Mouse (Mus musculus): ENCODE data around the gene Slk. TPM values are rescaled to one million over a fixed set of nuclear protein-coding genes. Genes with fewer than 3 reads are reported as not detected.

Gene Slk
- polyA plus RNA-seq, 1 experiment from 2014 or later = 10.4 TPM

GRCm38 (mm10) chr19:47548432-47549076, 30.9 kb upstream of the Slk start:
- H3K27ac ChIP-seq (replicated peaks) = no peak overlapping the region
- H3K4me1 ChIP-seq = no peaks in the 10 kb centered on the region
- ATAC-seq (ENCODE audit: insufficient number of reproducible peaks, low FRiP score, low TSS enrichment, low read depth) = no peak
- H3K4me3 ChIP-seq (replicated peaks) = no peak overlapping the region
- no peaks in the 10 kb centered on the region for H3K36me3 ChIP-seq
- no peaks in the 10 kb centered on the region for H3K27me3 ChIP-seq
- no peak overlapping the region for H3K9ac ChIP-seq
- 81% methylated on average over 11 of the region's 11 CpGs for WGBS
- H3K9me3 ChIP-seq (replicated peaks) = no peaks in the 10 kb centered on the region
- H3K4me2 ChIP-seq (replicated peaks) = no peak overlapping the region

GRCm38 (mm10) chr19:47549174-47549573, 30.3 kb upstream of the Slk start:
- Histone ChIP-seq H3K36me3 (no peaks in the 10 kb centered on the region), H3K9me3 (replicated peaks) (no peaks in the 10 kb centered on the region), H3K4me3 (replicated peaks) (no peak overlapping the region), H3K27ac (replicated peaks) (no peak overlapping the region), H3K4me2 (replicated peaks) (no peak overlapping the region), H3K4me1 (no peaks in the 10 kb centered on the region), H3K9ac (no peak overlapping the region), H3K27me3 (no peaks in the 10 kb centered on the region)
- no peak for ATAC-seq (ENCODE audit: insufficient number of reproducible peaks, low FRiP score, low TSS enrichment, low read depth)
- WGBS = 76% methylated on average over 9 of the region's 9 CpGs

- Histone ChIP-seq H3K4me1 (no peaks in the 10 kb centered on the region), H3K27ac (replicated peaks) (no peak overlapping the region), H3K9me3 (replicated peaks) (no peaks in the 10 kb centered on the region), H3K4me3 (replicated peaks) (no peak overlapping the region), H3K9ac (no peak overlapping the region), H3K27me3 (no peaks in the 10 kb centered on the region), H3K36me3 (no peaks in the 10 kb centered on the region), H3K4me2 (replicated peaks) (no peak overlapping the region)
- no peak for ATAC-seq (ENCODE audit: insufficient number of reproducible peaks, low FRiP score, low TSS enrichment, low read depth)
- 78% methylated on average over 4 of the region's 4 CpGs for WGBS
Observed at GRCm38 (mm10) chr19:47549584-47549983, 29.9 kb upstream of the Slk start.

- Histone ChIP-seq H3K4me2 (replicated peaks) (no peak overlapping the region), H3K27ac (replicated peaks) (no peak overlapping the region), H3K4me3 (replicated peaks) (no peak overlapping the region), H3K9me3 (replicated peaks) (no peaks in the 10 kb centered on the region), H3K4me1 (0 out of 2 replicates have a peak, but pooled peaks cover 8% of the 10 kb centered on the region), H3K36me3 (no peaks in the 10 kb centered on the region), H3K9ac (no peak overlapping the region), H3K27me3 (no peaks in the 10 kb centered on the region)
- 62% methylated on average over 5 of the region's 5 CpGs for WGBS
- no peak for ATAC-seq (ENCODE audit: insufficient number of reproducible peaks, low FRiP score, low TSS enrichment, low read depth)
Observed at GRCm38 (mm10) chr19:47559145-47559544, 20.3 kb upstream of the Slk start.

- no peak overlapping the region for H3K9ac ChIP-seq
- no peaks in the 10 kb centered on the region for H3K9me3 ChIP-seq (replicated peaks)
- WGBS = 48% methylated on average over 14 of the region's 14 CpGs
- ATAC-seq (ENCODE audit: insufficient number of reproducible peaks, low FRiP score, low TSS enrichment, low read depth) = no peak
- no peaks in the 10 kb centered on the region for H3K36me3 ChIP-seq
- H3K4me3 ChIP-seq (replicated peaks) = no peak overlapping the region
- H3K4me1 ChIP-seq = 0 out of 2 replicates have a peak, but pooled peaks cover 8% of the 10 kb centered on the region
- H3K27ac ChIP-seq (replicated peaks) = no peak overlapping the region
- no peaks in the 10 kb centered on the region for H3K27me3 ChIP-seq
- H3K4me2 ChIP-seq (replicated peaks) = no peak overlapping the region
Observed at GRCm38 (mm10) chr19:47559751-47560512, 19.5 kb upstream of the Slk start.

- Histone ChIP-seq H3K27me3 (no peaks in the 10 kb centered on the region), H3K4me1 (0 out of 2 replicates have a peak, but pooled peaks cover 8% of the 10 kb centered on the region), H3K4me2 (replicated peaks) (no peak overlapping the region), H3K9me3 (replicated peaks) (no peaks in the 10 kb centered on the region), H3K4me3 (replicated peaks) (no peak overlapping the region), H3K27ac (replicated peaks) (no peak overlapping the region), H3K9ac (no peak overlapping the region), H3K36me3 (no peaks in the 10 kb centered on the region)
- no peak for ATAC-seq (ENCODE audit: insufficient number of reproducible peaks, low FRiP score, low TSS enrichment, low read depth)
- WGBS = 85% methylated on average over 12 of the region's 12 CpGs
Observed at GRCm38 (mm10) chr19:47560544-47561161, 18.8 kb upstream of the Slk start.

GRCm38 (mm10) chr19:47561996-47562441, 17.5 kb upstream of the Slk start:
- ATAC-seq (ENCODE audit: insufficient number of reproducible peaks, low FRiP score, low TSS enrichment, low read depth) = no peak
- Histone ChIP-seq H3K9ac (no peak overlapping the region), H3K9me3 (replicated peaks) (no peaks in the 10 kb centered on the region), H3K4me1 (0 out of 2 replicates have a peak, but pooled peaks cover 8% of the 10 kb centered on the region), H3K27me3 (no peaks in the 10 kb centered on the region), H3K4me3 (replicated peaks) (no peak overlapping the region), H3K27ac (replicated peaks) (no peak overlapping the region), H3K36me3 (no peaks in the 10 kb centered on the region), H3K4me2 (replicated peaks) (no peak overlapping the region)
- 32% methylated on average over 5 of the region's 5 CpGs for whole genome bisulfite sequencing

- Histone ChIP-seq H3K4me3 (replicated peaks) (no peak overlapping the region), H3K9ac (no peak overlapping the region), H3K9me3 (replicated peaks) (no peaks in the 10 kb centered on the region), H3K27me3 (no peaks in the 10 kb centered on the region), H3K27ac (replicated peaks) (no peak overlapping the region), H3K36me3 (no peaks in the 10 kb centered on the region), H3K4me1 (0 out of 2 replicates have a peak, but pooled peaks cover 8% of the 10 kb centered on the region), H3K4me2 (replicated peaks) (no peak overlapping the region)
- WGBS = 73% methylated on average over 13 of the region's 13 CpGs
- no peak for ATAC-seq (ENCODE audit: insufficient number of reproducible peaks, low FRiP score, low TSS enrichment, low read depth)
Observed at GRCm38 (mm10) chr19:47563715-47564114, 15.8 kb upstream of the Slk start.

- no peaks in the 10 kb centered on the region for H3K4me1 ChIP-seq
- 48% methylated on average over 17 of the region's 17 CpGs for WGBS
- H3K27me3 ChIP-seq = no peaks in the 10 kb centered on the region
- no peak overlapping the region for H3K27ac ChIP-seq (replicated peaks)
- no peak overlapping the region for H3K9ac ChIP-seq
- H3K9me3 ChIP-seq (replicated peaks) = no peaks in the 10 kb centered on the region
- no peak overlapping the region for H3K4me2 ChIP-seq (replicated peaks)
- no peak overlapping the region for H3K4me3 ChIP-seq (replicated peaks)
- no peak for ATAC-seq (ENCODE audit: insufficient number of reproducible peaks, low FRiP score, low TSS enrichment, low read depth)
- no peaks in the 10 kb centered on the region for H3K36me3 ChIP-seq
Observed at GRCm38 (mm10) chr19:47565031-47565654, 14.3 kb upstream of the Slk start.

- no peak for ATAC-seq (ENCODE audit: insufficient number of reproducible peaks, low FRiP score, low TSS enrichment, low read depth)
- Histone ChIP-seq H3K9ac (no peak overlapping the region), H3K27me3 (no peaks in the 10 kb centered on the region), H3K9me3 (replicated peaks) (no peaks in the 10 kb centered on the region), H3K4me1 (no peaks in the 10 kb centered on the region), H3K4me2 (replicated peaks) (no peak overlapping the region), H3K27ac (replicated peaks) (no peak overlapping the region), H3K36me3 (no peaks in the 10 kb centered on the region), H3K4me3 (replicated peaks) (no peak overlapping the region)
- WGBS = 80% methylated on average over 8 of the region's 8 CpGs
Observed at GRCm38 (mm10) chr19:47565994-47566393, 13.5 kb upstream of the Slk start.

GRCm38 (mm10) chr19:47570042-47570441, 9.4 kb upstream of the Slk start:
- WGBS = 84% methylated on average over 5 of the region's 5 CpGs
- no peak overlapping the region for H3K4me2 ChIP-seq (replicated peaks)
- no peaks in the 10 kb centered on the region for H3K4me1 ChIP-seq
- ATAC-seq (ENCODE audit: insufficient number of reproducible peaks, low FRiP score, low TSS enrichment, low read depth) = no peak
- H3K9ac ChIP-seq = no peak overlapping the region
- no peak overlapping the region for H3K27ac ChIP-seq (replicated peaks)
- H3K9me3 ChIP-seq (replicated peaks) = no peaks in the 10 kb centered on the region
- no peak overlapping the region for H3K4me3 ChIP-seq (replicated peaks)
- H3K27me3 ChIP-seq = no peaks in the 10 kb centered on the region
- no peaks in the 10 kb centered on the region for H3K36me3 ChIP-seq

Data from embryonic facial prominence, embryonic 15.5 days (tissue).